Mouse (Mus musculus) forebrain, embryonic 16.5 days (tissue): ENCODE measurements around the gene Slc36a4. TPM values are rescaled to one million over a fixed set of nuclear protein-coding genes. Genes with fewer than 3 reads are reported as not detected.

ENCODE experiments used
- ATAC-seq: fragments of 200-750 bp; cut with Nextera tagmentation; 2 replicates; pipeline ENCODE4 v1.8.0; 2017; ENCODE audit warnings: mild to moderate bottlenecking, moderate library complexity
- H3K27ac ChIP-seq: fragments of 300-500 bp; sonication (generic); 2 replicates; pipeline ENCODE4 v1.5.1; 2014; ENCODE audit warnings: low read length, control low read depth
- H3K27me3 ChIP-seq: fragments of 300-500 bp; sonication (generic); replicated peaks from 2 replicates; pipeline ENCODE4 v1.6.1; 2014; ENCODE audit warnings: low read length; ENCODE audit not compliant: control insufficient read depth, insufficient read depth
- H3K36me3 ChIP-seq: fragments of 300-500 bp; sonication (generic); 2 replicates; pipeline ENCODE4 v1.6.1; 2014; ENCODE audit not compliant: control insufficient read depth, insufficient read depth
- H3K4me1 ChIP-seq: fragments of 300-500 bp; sonication (generic); replicated peaks from 2 replicates; pipeline ENCODE4 v1.6.1; 2014; ENCODE audit warnings: low read length; ENCODE audit not compliant: control insufficient read depth, insufficient read depth
- H3K4me2 ChIP-seq: fragments of 300-500 bp; sonication (generic); 2 replicates; pipeline ENCODE4 v1.6.1; 2014; ENCODE audit warnings: mild to moderate bottlenecking, low read length, control low read depth
- H3K4me3 ChIP-seq: fragments of 300-500 bp; sonication (generic); replicated peaks from 2 replicates; pipeline ENCODE4 v1.5.1; 2014; ENCODE audit warnings: mild to moderate bottlenecking, low read length, control low read depth
- H3K9ac ChIP-seq: fragments of 300-500 bp; sonication (generic); replicated peaks from 2 replicates; pipeline ENCODE4 v1.6.1; 2014; ENCODE audit warnings: low read depth, low read length, control low read depth
- H3K9me3 ChIP-seq: fragments of 300-500 bp; sonication (generic); 2 replicates; pipeline ENCODE4 v1.6.1; 2016; ENCODE audit warnings: low read length; ENCODE audit not compliant: control insufficient read depth
- whole genome bisulfite sequencing: fragments of 180-500 bp; shearing (Covaris S2); extraction: QIAGEN DNeasy Blood & Tissue Kit; methylation state at CpG from one replicate; pipeline ENCODE4 v1.1.7; 2014; 5-methylcytosine and 5-hydroxymethylcytosine counted together
- polyA plus RNA-seq: library from polyadenylated mRNA; unstranded; fragments of >200 nt; fragmentation: Nextera tagmentation; extraction: Ambion mirVana; gene quantifications from 2 replicates; pipeline ENCODE4 v1.2.1, GENCODE M21; 2015

Slc36a4 gene
- polyA plus RNA-seq, 1 experiment from 2014 or later: 33.1 TPM

DNA sequence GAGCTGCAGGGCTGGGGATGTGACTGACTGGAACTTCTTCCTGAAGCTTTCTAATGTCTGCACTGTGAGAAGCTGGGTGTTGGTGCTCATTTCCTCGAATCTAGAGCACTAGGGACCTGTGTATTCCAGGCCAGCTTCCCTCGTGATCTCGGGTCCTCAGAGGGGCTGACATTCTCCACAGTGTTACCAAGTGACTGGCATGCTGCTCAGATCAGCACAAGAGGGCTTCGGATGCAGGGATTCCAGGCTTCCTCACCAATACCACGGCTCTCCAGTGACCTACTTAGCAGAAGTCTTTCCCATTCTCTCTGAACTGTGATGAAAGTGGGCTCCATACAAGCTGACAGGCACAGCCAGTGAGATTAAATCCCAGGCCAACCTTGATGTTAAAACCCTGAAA lies 14.5 kb upstream of the Slc36a4 start:
- whole genome bisulfite sequencing: 59% methylated on average over 5 of the region's 5 CpGs
- Histone ChIP-seq H3K36me3 (no peaks in the 10 kb centered on the region), H3K4me3 (no peak overlapping the region), H3K27me3 (no peaks in the 10 kb centered on the region), H3K4me2 (no peak overlapping the region), H3K9me3 (no peaks in the 10 kb centered on the region), H3K9ac (no peak overlapping the region), H3K4me1 (no peaks in the 10 kb centered on the region), H3K27ac (no peak overlapping the region)
- ATAC-seq: no peak

DNA sequence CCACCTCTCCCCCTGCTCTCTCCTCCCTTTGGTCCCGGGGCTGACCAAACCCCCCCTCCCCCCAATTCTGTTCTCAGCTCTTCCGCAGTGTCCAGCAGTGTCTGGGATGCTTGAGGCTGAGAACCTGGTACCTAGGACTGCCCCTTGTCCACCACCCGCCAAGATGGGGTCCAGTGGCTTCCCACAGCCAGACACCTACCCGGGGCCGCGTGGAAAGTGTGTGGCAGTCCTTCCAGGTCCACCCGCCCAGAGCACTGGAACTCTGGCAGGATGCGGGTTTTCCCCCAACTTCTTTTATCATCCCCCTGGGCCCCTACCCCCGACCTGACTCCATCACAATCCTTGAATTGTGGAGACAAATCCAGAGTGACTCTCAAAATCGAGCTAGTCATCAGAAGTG lies 3.8 kb upstream of the Slc36a4 start:
- Histone ChIP-seq H3K4me3 (no peak overlapping the region), H3K4me2 (no peak overlapping the region), H3K4me1 (peaks cover 7% of the 10 kb centered on the region), H3K27ac (no peak overlapping the region), H3K36me3 (no peaks in the 10 kb centered on the region), H3K9ac (no peak overlapping the region), H3K27me3 (no peaks in the 10 kb centered on the region), H3K9me3 (no peaks in the 10 kb centered on the region)
- WGBS: 80% methylated on average over 10 of the region's 10 CpGs
- no peak for ATAC-seq

GRCm38 (mm10) chr9:15708979-15709598 lies 449 bp upstream of the Slc36a4 start:
- H3K27me3 ChIP-seq: no peaks in the 10 kb centered on the region
- 15% methylated on average over 14 of the region's 14 CpGs for WGBS

GRCm38 (mm10) chr9:15710821-15711565 lies 1.5 kb downstream of the Slc36a4 start:
- H3K4me1 ChIP-seq: peaks cover 28% of the 10 kb centered on the region
- no peaks in the 10 kb centered on the region for H3K9me3 ChIP-seq
- H3K36me3 ChIP-seq: no peaks in the 10 kb centered on the region
- no peak for ATAC-seq
- H3K4me3 ChIP-seq: peak overlapping the region; percentile 6; the same call in 1 of the 2 replicates
- 85% methylated on average over 13 of the region's 13 CpGs for WGBS
- no peaks in the 10 kb centered on the region for H3K27me3 ChIP-seq
- no peak overlapping the region for H3K9ac ChIP-seq
- H3K27ac ChIP-seq: no peak overlapping the region
- peak overlapping the region; percentile 65 for H3K4me2 ChIP-seq

More at GRCm38 (mm10) chr9:15708979-15709598, 449 bp upstream of the Slc36a4 start:
- peak overlapping the region; percentile 65 for H3K4me2 ChIP-seq
- H3K9me3 ChIP-seq: no peaks in the 10 kb centered on the region
- ATAC-seq: peak; percentile 64
- H3K36me3 ChIP-seq: no peaks in the 10 kb centered on the region
- peak overlapping the region; percentile 89 for H3K9ac ChIP-seq
- peak overlapping the region; percentile 90 for H3K27ac ChIP-seq
- H3K4me1 ChIP-seq: peaks cover 28% of the 10 kb centered on the region
- peak overlapping the region; percentile 75 for H3K4me3 ChIP-seq

DNA sequence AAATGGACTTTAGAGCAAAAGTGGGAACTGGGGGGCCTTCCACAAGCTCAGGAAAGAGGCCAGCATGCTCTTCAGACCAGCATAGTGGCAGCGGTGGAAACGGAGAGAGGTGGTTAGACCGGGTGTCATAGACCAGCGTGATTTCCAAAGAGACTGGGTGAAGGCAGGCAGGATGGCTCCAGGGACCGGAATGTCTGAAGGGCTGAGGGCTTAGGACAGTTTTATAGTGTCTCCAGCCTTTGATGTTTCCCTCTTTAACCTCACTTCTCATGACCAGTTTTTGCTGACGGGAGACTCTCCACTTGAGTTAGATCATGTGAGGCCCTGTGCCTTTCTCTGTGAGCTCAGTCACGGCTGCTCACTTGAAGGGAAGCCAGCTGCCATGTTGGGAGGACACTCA lies 2.1 kb downstream of the Slc36a4 start:
- Histone ChIP-seq H3K27ac (no peak overlapping the region), H3K36me3 (no peaks in the 10 kb centered on the region), H3K4me1 (peaks cover 28% of the 10 kb centered on the region), H3K27me3 (no peaks in the 10 kb centered on the region), H3K9me3 (no peaks in the 10 kb centered on the region), H3K4me3 (no peak overlapping the region), H3K4me2 (no peak overlapping the region), H3K9ac (no peak overlapping the region)
- ATAC-seq: no peak
- 90% methylated on average over 7 of the region's 7 CpGs for WGBS

DNA sequence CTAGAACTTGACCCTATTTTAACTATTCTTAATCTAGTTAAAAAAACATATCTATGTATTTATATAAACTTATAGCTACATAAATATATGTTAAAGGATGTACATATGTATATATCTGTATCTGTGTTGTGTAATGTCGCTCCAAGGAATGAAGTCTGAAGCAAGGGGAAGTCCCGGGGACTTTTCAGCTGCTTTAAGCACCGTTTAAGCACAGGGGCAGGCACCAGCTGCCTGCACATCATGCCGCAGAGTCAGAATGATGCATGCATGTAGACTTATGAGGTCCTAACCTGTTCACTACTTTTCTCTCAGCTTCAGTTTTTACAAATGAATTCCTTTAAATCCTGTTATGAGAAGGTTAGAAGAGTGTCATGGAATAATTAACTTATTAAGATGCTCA lies 5.3 kb downstream of the Slc36a4 start:
- no peak overlapping the region for H3K27ac ChIP-seq
- no peaks in the 10 kb centered on the region for H3K9me3 ChIP-seq
- no peak overlapping the region for H3K4me3 ChIP-seq
- no peaks in the 10 kb centered on the region for H3K36me3 ChIP-seq
- H3K4me1 ChIP-seq: peaks cover 23% of the 10 kb centered on the region
- no peak overlapping the region for H3K4me2 ChIP-seq
- no peaks in the 10 kb centered on the region for H3K27me3 ChIP-seq
- ATAC-seq: no peak
- 87% methylated on average over 4 of the region's 4 CpGs for WGBS
- no peak overlapping the region for H3K9ac ChIP-seq

DNA sequence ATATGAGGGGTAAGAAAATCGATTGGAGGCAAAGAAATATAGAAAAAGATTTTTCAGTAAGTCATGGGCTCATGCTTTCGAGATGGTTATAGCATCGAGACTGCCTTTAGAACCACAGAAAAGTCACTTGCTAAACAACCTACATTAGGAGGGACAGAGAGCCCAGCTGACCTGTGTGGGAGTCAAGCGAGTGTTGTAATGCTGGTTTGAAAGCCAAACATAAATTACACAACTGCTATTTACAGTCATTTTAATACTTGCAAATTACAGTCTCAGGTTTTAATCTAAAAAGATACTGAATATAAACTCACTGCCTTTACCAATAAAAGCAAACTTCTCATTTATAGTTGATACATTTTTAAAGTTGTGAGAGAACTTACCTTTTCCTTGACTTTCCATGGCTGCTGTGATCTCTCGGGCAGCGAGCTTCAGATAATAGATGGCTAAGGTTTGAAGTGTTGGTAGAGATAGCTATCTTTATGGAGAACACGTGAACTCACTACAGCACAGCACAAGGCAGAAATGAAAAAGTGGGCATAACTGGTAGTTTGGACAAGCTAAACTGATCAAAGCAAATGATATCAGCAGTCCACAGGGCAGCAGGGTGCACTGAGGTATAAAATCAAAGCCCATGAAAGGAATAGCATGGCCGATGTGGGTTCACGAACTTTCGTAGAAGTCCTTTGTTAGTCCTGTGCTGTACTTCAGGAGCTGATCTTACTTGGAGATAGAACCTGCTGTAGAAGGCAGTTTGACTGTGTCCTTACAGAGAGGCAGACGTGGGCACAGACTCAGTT lies 5.9 kb downstream of the Slc36a4 start:
- no peak overlapping the region for H3K4me3 ChIP-seq
- no peak overlapping the region for H3K9ac ChIP-seq
- no peak overlapping the region for H3K27ac ChIP-seq
- no peaks in the 10 kb centered on the region for H3K36me3 ChIP-seq
- H3K27me3 ChIP-seq: no peaks in the 10 kb centered on the region
- H3K4me2 ChIP-seq: no peak overlapping the region
- no peak for ATAC-seq
- H3K4me1 ChIP-seq: peaks cover 24% of the 10 kb centered on the region
- 89% methylated on average over 11 of the region's 11 CpGs for WGBS
- H3K9me3 ChIP-seq: no peaks in the 10 kb centered on the region

DNA sequence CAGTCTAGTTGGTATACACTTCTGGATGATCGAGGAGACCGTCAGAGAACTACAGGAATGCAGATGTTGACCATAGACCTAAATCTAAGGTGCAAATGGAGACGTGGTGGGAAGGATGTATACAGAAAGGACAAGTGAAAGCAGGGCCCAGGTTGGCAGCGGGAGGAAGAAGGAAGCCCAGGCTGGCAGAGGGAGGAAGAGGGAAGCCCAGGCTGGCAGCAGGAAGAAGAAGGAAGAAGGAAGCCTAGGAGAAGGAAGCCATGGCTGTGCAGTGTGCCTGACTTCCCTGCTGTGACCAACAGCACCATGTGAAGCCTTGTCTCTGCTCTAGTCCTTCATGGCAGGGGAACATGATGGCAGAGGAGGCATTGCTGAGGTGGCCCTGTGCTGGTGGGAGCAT lies 7.8 kb downstream of the Slc36a4 start:
- Histone ChIP-seq H3K36me3 (no peaks in the 10 kb centered on the region), H3K4me3 (no peak overlapping the region), H3K9ac (no peak overlapping the region), H3K4me1 (peaks cover 16% of the 10 kb centered on the region), H3K27ac (no peak overlapping the region), H3K4me2 (no peak overlapping the region), H3K9me3 (no peaks in the 10 kb centered on the region), H3K27me3 (no peaks in the 10 kb centered on the region)
- WGBS: 94% methylated on average over 4 of the region's 4 CpGs
- no peak for ATAC-seq

- no peak for ATAC-seq
- peaks cover 12% of the 10 kb centered on the region for H3K4me1 ChIP-seq
- no peaks in the 10 kb centered on the region for H3K9me3 ChIP-seq
- no peaks in the 10 kb centered on the region for H3K27me3 ChIP-seq
- H3K9ac ChIP-seq: no peak overlapping the region
- peaks cover 3% of the 10 kb centered on the region; the same call in 1 of the 2 replicates for H3K36me3 ChIP-seq
- H3K4me3 ChIP-seq: no peak overlapping the region
- H3K27ac ChIP-seq: no peak overlapping the region
- no peak overlapping the region for H3K4me2 ChIP-seq
- WGBS: 85% methylated on average over 6 of the region's 6 CpGs
These were observed 8.8 kb downstream of the Slc36a4 start for GRCm38 (mm10) chr9:15718295-15718694.
